Mouse (Mus musculus) myocyte (in vitro differentiated cells): ENCODE results near the gene 3100002H09Rik. TPM values are rescaled to one million over a fixed set of nuclear protein-coding genes. Genes with fewer than 3 reads are reported as not detected.

Source experiments
- H3K27me3 ChIP-seq: one replicate; pipeline ENCODE4 v1.6.1; 2011; ENCODE audit not compliant: control insufficient read depth, insufficient read depth, insufficient read length
- H3K36me3 ChIP-seq: one replicate; pipeline ENCODE4 v1.6.1; 2011; ENCODE audit not compliant: control insufficient read depth, insufficient read depth
- H3K4me2 ChIP-seq: one replicate; pipeline ENCODE4 v1.6.1; 2011; ENCODE audit warnings: low read depth, control low read depth
- H3K4me3 ChIP-seq: one replicate; pipeline ENCODE4 v1.5.1; 2011; ENCODE audit warnings: mild to moderate bottlenecking, control low read depth, moderate library complexity
- H3K79me2 ChIP-seq: one replicate; pipeline ENCODE4 v1.6.1; 2011; ENCODE audit not compliant: control insufficient read depth, insufficient read depth
- H3ac ChIP-seq: one replicate; pipeline ENCODE4 v1.6.1; 2011; ENCODE audit not compliant: control insufficient read depth, insufficient read length
- CEBPB ChIP-seq: IDR thresholded peaks from 2 replicates; pipeline ENCODE4 v1.6.1; 2011; ENCODE audit warnings: mild to moderate bottlenecking, moderate library complexity; ENCODE audit not compliant: poor library complexity, insufficient read depth, severe bottlenecking
- E2F4 ChIP-seq: IDR thresholded peaks from one replicate; pipeline ENCODE4 v1.6.1; 2011; ENCODE audit warnings: mild to moderate bottlenecking, control low read depth, moderate library complexity; ENCODE audit not compliant: insufficient read depth
- MAX ChIP-seq: IDR thresholded peaks from one replicate; pipeline ENCODE4 v1.6.1; 2011; ENCODE audit warnings: low read depth, mild to moderate bottlenecking, control low read depth
- MYOD1 ChIP-seq, 3 experiments: IDR thresholded peaks; one replicate each; pipeline ENCODE4 v1.6.1; 2011; ENCODE audit warnings: control low read depth in 2 of 3, low read depth in 2 of 3, mild to moderate bottlenecking in 2 of 3, moderate library complexity in 1 of 3; ENCODE audit not compliant: insufficient read length in 2 of 3, control insufficient read depth in 1 of 3
- MYOG ChIP-seq, 3 experiments: IDR thresholded peaks; one replicate each; pipeline ENCODE4 v1.6.1; 2011; ENCODE audit warnings: control low read depth in 2 of 3, low read depth in 2 of 3, mild to moderate bottlenecking in 2 of 3; ENCODE audit not compliant: insufficient read length in 2 of 3, control insufficient read depth in 1 of 3, insufficient read depth in 1 of 3
- POLR2A ChIP-seq: IDR thresholded peaks from one replicate; pipeline ENCODE4 v1.6.1; 2011; ENCODE audit warnings: low read depth, mild to moderate bottlenecking, control low read depth, moderate library complexity; ENCODE audit not compliant: insufficient read length
- POLR2AphosphoS2 ChIP-seq: IDR thresholded peaks from one replicate; pipeline ENCODE4 v1.6.1; 2011; ENCODE audit warnings: low read depth, control low read depth; ENCODE audit not compliant: insufficient read length
- REST ChIP-seq: IDR thresholded peaks from one replicate; pipeline ENCODE4 v1.6.1; 2011; ENCODE audit warnings: mild to moderate bottlenecking, control low read depth, moderate library complexity; ENCODE audit not compliant: insufficient read depth, insufficient read length
- SRF ChIP-seq: IDR thresholded peaks from one replicate; pipeline ENCODE4 v1.6.1; 2011; ENCODE audit warnings: low read depth; ENCODE audit not compliant: control insufficient read depth, insufficient read length
- TCF12 ChIP-seq: IDR thresholded peaks from one replicate; pipeline ENCODE4 v1.6.1; 2011; ENCODE audit warnings: mild to moderate bottlenecking, control low read depth; ENCODE audit not compliant: poor library complexity, insufficient read depth, severe bottlenecking
- TCF3 ChIP-seq: IDR thresholded peaks from one replicate; pipeline ENCODE4 v1.6.1; 2011; ENCODE audit warnings: low read depth, control low read depth; ENCODE audit not compliant: insufficient read length
- USF1 ChIP-seq: IDR thresholded peaks from one replicate; pipeline ENCODE4 v1.6.1; 2011; ENCODE audit warnings: low read depth, mild to moderate bottlenecking, control low read depth, moderate library complexity
- polyA plus RNA-seq: library from polyadenylated mRNA; unstranded; fragments of >200 nt; fragmentation: generic; extraction: Trizol; gene quantifications from one replicate; pipeline ENCODE4 v1.2.1, GENCODE M21; 2012; ENCODE audit warnings: missing spikeins

3100002H09Rik gene
- not detected for polyA plus RNA-seq

GRCm38 (mm10) chr4:124610703-124611102, at the start of gene 3100002H09Rik:
Gene 3100002H09Rik (minus strand): TSS chr4:124610803.
- no peak within 1 kb of the TSS for H3K4me3 ChIP-seq
- H3K4me2 ChIP-seq, result no peak within 1 kb of the TSS
- H3K36me3 ChIP-seq, result no peaks in the 10 kb centered on the region
- no peak within 1 kb of the TSS for H3ac ChIP-seq
- no peaks in the 10 kb centered on the region for H3K79me2 ChIP-seq
- TF ChIP-seq MAX (no peak), POLR2AphosphoS2 (no peak), MYOD1 (IDR thresholded peaks at IDR 0.05; ENCODE audit: control insufficient read depth in 1 of 3, insufficient read length in 2 of 3, low read depth in 2 of 3) (no peak), SRF (no peak), TCF12 (no peak), USF1 (no peak)
- H3K27me3 ChIP-seq, result peaks cover 41% of the 10 kb centered on the region

- Histone ChIP-seq H3K27me3 (peaks cover 88% of the 10 kb centered on the region), H3K79me2 (no peaks in the 10 kb centered on the region), H3ac (no peak overlapping the region), H3K4me3 (no peak overlapping the region), H3K36me3 (no peaks in the 10 kb centered on the region), H3K4me2 (no peak overlapping the region)
- no peak for TF ChIP-seq E2F4
- TF ChIP-seq POLR2A, result no peak
- TF ChIP-seq MYOD1 (IDR thresholded peaks at IDR 0.05; ENCODE audit: control insufficient read depth in 1 of 3, insufficient read length in 2 of 3, low read depth in 2 of 3), result no peak
- TF ChIP-seq MAX, result no peak
- no peak for TF ChIP-seq TCF3
- TF ChIP-seq MYOG (IDR thresholded peaks at IDR 0.05; ENCODE audit: control insufficient read depth in 1 of 3, insufficient read depth in 1 of 3, insufficient read length in 2 of 3, low read depth in 2 of 3), result no peak
Measured at GRCm38 (mm10) chr4:124659251-124660217, 48.9 kb upstream of the 3100002H09Rik start.

GRCm38 (mm10) chr4:124658412-124658851, 47.8 kb upstream of the 3100002H09Rik start:
- TF ChIP-seq MYOD1 (IDR thresholded peaks at IDR 0.05; ENCODE audit: control insufficient read depth in 1 of 3, insufficient read length in 2 of 3, low read depth in 2 of 3), result no peak
- TF ChIP-seq POLR2AphosphoS2, result no peak
- no peak for TF ChIP-seq REST
- TF ChIP-seq TCF3, result no peak
- no peak for TF ChIP-seq TCF12
- TF ChIP-seq POLR2A, result no peak
- TF ChIP-seq E2F4, result no peak
- no peak for TF ChIP-seq MAX
- TF ChIP-seq SRF, result no peak
- TF ChIP-seq CEBPB, result no peak
- H3K27me3 ChIP-seq, result peaks cover 87% of the 10 kb centered on the region
- H3K4me3 ChIP-seq, result no peak overlapping the region
- no peaks in the 10 kb centered on the region for H3K36me3 ChIP-seq
- no peaks in the 10 kb centered on the region for H3K79me2 ChIP-seq
- no peak overlapping the region for H3ac ChIP-seq
- H3K4me2 ChIP-seq, result no peak overlapping the region

GRCm38 (mm10) chr4:124657781-124658180, 47.2 kb upstream of the 3100002H09Rik start:
- no peak overlapping the region for H3K4me3 ChIP-seq
- no peaks in the 10 kb centered on the region for H3K79me2 ChIP-seq
- TF ChIP-seq USF1 (no peak), MAX (no peak), MYOG (IDR thresholded peaks at IDR 0.05; ENCODE audit: control insufficient read depth in 1 of 3, insufficient read depth in 1 of 3, insufficient read length in 2 of 3, low read depth in 2 of 3) (no peak), POLR2A (no peak), TCF3 (no peak), TCF12 (no peak), CEBPB (no peak), POLR2AphosphoS2 (no peak), REST (no peak), MYOD1 (IDR thresholded peaks at IDR 0.05; ENCODE audit: control insufficient read depth in 1 of 3, insufficient read length in 2 of 3, low read depth in 2 of 3) (no peak), SRF (no peak), E2F4 (no peak)
- peaks cover 83% of the 10 kb centered on the region for H3K27me3 ChIP-seq
- peak overlapping the region; percentile 55 for H3K4me2 ChIP-seq
- H3K36me3 ChIP-seq, result no peaks in the 10 kb centered on the region
- H3ac ChIP-seq, result peak overlapping the region; percentile 12
